Mouse (Mus musculus) neural tube, embryonic 10.5 days (tissue): ENCODE measurements around the gene Rdh8.
A peak's percentile ranks its signal among the peaks of the same experiment; 100 is the strongest.
"Not testable (repeated sequence)": the region's sequence is repeated elsewhere in the genome, so short reads cannot be mapped to it uniquely, and the experiment has no call there.

Experiments used
- DNase-seq: peaks from one replicate; pipeline ENCODE4 v3.0.0-alpha.2; 2017; ENCODE audit warnings: low spot score; ENCODE audit errors: extremely low spot score

Gene Rdh8

GRCm38 (mm10) chr9:20835431-20835954 lies 17.2 kb downstream of the Rdh8 start:
- not testable (repeated sequence) for DNase-seq

GRCm38 (mm10) chr9:20837184-20837947 lies 19.1 kb downstream of the Rdh8 start:
- no peak for DNase-seq

GRCm38 (mm10) chr9:20838931-20839330 lies 20.6 kb downstream of the Rdh8 start:
- DNase-seq = no peak

- DNase-seq = no peak
Observed at GRCm38 (mm10) chr9:20842211-20842610, 23.9 kb downstream of the Rdh8 start.

GRCm38 (mm10) chr9:20842670-20843069 lies 24.4 kb downstream of the Rdh8 start:
- DNase-seq = no peak

- no peak for DNase-seq
Observed at GRCm38 (mm10) chr9:20850179-20850578, 31.9 kb downstream of the Rdh8 start.

GRCm38 (mm10) chr9:20857131-20857530 lies 38.8 kb downstream of the Rdh8 start:
- peak; percentile 64 for DNase-seq

- no peak for DNase-seq
Observed at GRCm38 (mm10) chr9:20859926-20860325, 41.6 kb downstream of the Rdh8 start.

- DNase-seq = peak; percentile 42
Observed at GRCm38 (mm10) chr9:20861821-20862220, 43.5 kb downstream of the Rdh8 start.

- DNase-seq = no peak
Observed at GRCm38 (mm10) chr9:20862225-20862624, 43.9 kb downstream of the Rdh8 start.

GRCm38 (mm10) chr9:20866879-20867278 lies 48.6 kb downstream of the Rdh8 start:
- no peak for DNase-seq

- no peak for DNase-seq
Observed at GRCm38 (mm10) chr9:20868448-20869001, 50.2 kb downstream of the Rdh8 start, which contains the start of gene A230050P20Rik. A230050P20Rik (plus strand) TSS chr9:20868642.

GRCm38 (mm10) chr9:20869246-20869645 lies 50.9 kb downstream of the Rdh8 start:
- no peak for DNase-seq

- no peak for DNase-seq
Observed at GRCm38 (mm10) chr9:20870211-20871173, 52.2 kb downstream of the Rdh8 start.

GRCm38 (mm10) chr9:20872991-20873390 lies 54.7 kb downstream of the Rdh8 start:
- DNase-seq = no peak

GRCm38 (mm10) chr9:20873521-20873920 lies 55.2 kb downstream of the Rdh8 start:
- no peak for DNase-seq

GRCm38 (mm10) chr9:20875021-20875790 lies 56.9 kb downstream of the Rdh8 start:
- DNase-seq = no peak
